Mouse (Mus musculus) intestine, embryonic 16.5 days (tissue): ENCODE measurements around the gene Gm45234. TPM values are rescaled to one million over a fixed set of nuclear protein-coding genes. Genes with fewer than 3 reads are reported as not detected.

Source experiments
- ATAC-seq: fragments of 200-750 bp; cut with Nextera tagmentation; 2 replicates; pipeline ENCODE4 v1.8.0; 2017; ENCODE audit warnings: moderate TSS enrichment, moderate library complexity
- H3K27ac ChIP-seq: fragments of 300-500 bp; sonication (generic); 2 replicates; pipeline ENCODE4 v1.5.1; 2014; ENCODE audit warnings: mild to moderate bottlenecking, low read length
- H3K27me3 ChIP-seq: fragments of 300-500 bp; sonication (generic); replicated peaks from 2 replicates; pipeline ENCODE4 v1.6.1; 2014; ENCODE audit warnings: low read length, control low read depth, mixed read lengths; ENCODE audit not compliant: control insufficient read depth, insufficient read depth
- H3K36me3 ChIP-seq: fragments of 300-500 bp; sonication (generic); 2 replicates; pipeline ENCODE4 v1.6.1; 2014; ENCODE audit warnings: low read length, control low read depth; ENCODE audit not compliant: control insufficient read depth, insufficient read depth
- H3K4me1 ChIP-seq: fragments of 300-500 bp; sonication (generic); 2 replicates; pipeline ENCODE4 v1.6.1; 2014; ENCODE audit warnings: low read length, control low read depth, mixed read lengths; ENCODE audit not compliant: control insufficient read depth, insufficient read depth
- H3K4me2 ChIP-seq: fragments of 300-500 bp; sonication (generic); 2 replicates; pipeline ENCODE4 v1.6.1; 2014; ENCODE audit warnings: low read depth, low read length, control low read depth
- H3K4me3 ChIP-seq: fragments of 300-500 bp; sonication (generic); 2 replicates; pipeline ENCODE4 v1.5.1; 2014; ENCODE audit warnings: mild to moderate bottlenecking, low read length
- H3K9ac ChIP-seq: fragments of 300-500 bp; sonication (generic); 2 replicates; pipeline ENCODE4 v1.6.1; 2014; ENCODE audit warnings: low read depth, low read length
- H3K9me3 ChIP-seq: fragments of 300-500 bp; sonication (generic); 2 replicates; pipeline ENCODE4 v1.6.1; 2016; ENCODE audit warnings: low read length, control low read depth; ENCODE audit not compliant: control insufficient read depth
- WGBS: fragments of 180-500 bp; shearing (Covaris S2); extraction: QIAGEN DNeasy Blood & Tissue Kit; methylation state at CpG from one replicate; pipeline ENCODE4 v1.1.7; 2014; 5-methylcytosine and 5-hydroxymethylcytosine counted together
- polyA plus RNA-seq: library from polyadenylated mRNA; unstranded; fragments of >200 nt; fragmentation: Nextera tagmentation; extraction: Ambion mirVana; gene quantifications from 2 replicates; pipeline ENCODE4 v1.2.1, GENCODE M21; 2015

The Gm45234 gene
- polyA plus RNA-seq, 1 experiment from 2014 or later, result not detected

GRCm38 (mm10) chr6:124737040-124737439, 18.8 kb downstream of the Gm45234 start:
- H3K27me3 ChIP-seq, result no peaks in the 10 kb centered on the region
- no peak overlapping the region for H3K4me2 ChIP-seq
- H3K4me1 ChIP-seq, result peaks cover 25% of the 10 kb centered on the region
- no peaks in the 10 kb centered on the region for H3K36me3 ChIP-seq
- 90% methylated on average over 11 of the region's 11 CpGs for WGBS
- no peaks in the 10 kb centered on the region for H3K9me3 ChIP-seq
- ATAC-seq, result no peak
- H3K27ac ChIP-seq, result no peak overlapping the region
- H3K9ac ChIP-seq, result no peak overlapping the region
- no peak overlapping the region for H3K4me3 ChIP-seq

- no peak overlapping the region for H3K4me3 ChIP-seq
- no peaks in the 10 kb centered on the region for H3K9me3 ChIP-seq
- no peaks in the 10 kb centered on the region for H3K27me3 ChIP-seq
- H3K4me2 ChIP-seq, result no peak overlapping the region
- H3K9ac ChIP-seq, result no peak overlapping the region
- H3K4me1 ChIP-seq, result peaks cover 12% of the 10 kb centered on the region
- H3K27ac ChIP-seq, result no peak overlapping the region
- no peaks in the 10 kb centered on the region for H3K36me3 ChIP-seq
- ATAC-seq, result no peak
- WGBS, result 88% methylated on average over 3 of the region's 3 CpGs
Measured at GRCm38 (mm10) chr6:124734417-124734816, 21.4 kb downstream of the Gm45234 start.

GRCm38 (mm10) chr6:124732476-124733370, 23.1 kb downstream of the Gm45234 start:
- Histone ChIP-seq H3K9me3 (no peaks in the 10 kb centered on the region), H3K4me1 (peaks cover 11% of the 10 kb centered on the region), H3K27me3 (no peaks in the 10 kb centered on the region), H3K27ac (no peak overlapping the region; the same call in 1 of the 2 replicates), H3K4me3 (0 out of 2 replicates have a peak overlapping the region, but pooled peaks have one; percentile 19), H3K9ac (peak overlapping the region; percentile 29), H3K36me3 (no peaks in the 10 kb centered on the region), H3K4me2 (no peak overlapping the region)
- peak; percentile 31 for ATAC-seq
- 56% methylated on average over 19 of the region's 19 CpGs for WGBS

GRCm38 (mm10) chr6:124731038-124731437, 24.8 kb downstream of the Gm45234 start:
- H3K4me2 ChIP-seq, result no peak overlapping the region
- H3K27me3 ChIP-seq, result no peaks in the 10 kb centered on the region
- H3K9ac ChIP-seq, result no peak overlapping the region
- no peak overlapping the region for H3K4me3 ChIP-seq
- no peak for ATAC-seq
- 88% methylated on average over 7 of the region's 7 CpGs for WGBS
- no peaks in the 10 kb centered on the region for H3K36me3 ChIP-seq
- H3K9me3 ChIP-seq, result no peaks in the 10 kb centered on the region
- H3K27ac ChIP-seq, result no peak overlapping the region
- H3K4me1 ChIP-seq, result peaks cover 13% of the 10 kb centered on the region

- ATAC-seq, result no peak
- H3K36me3 ChIP-seq, result no peaks in the 10 kb centered on the region
- H3K27ac ChIP-seq, result no peak overlapping the region
- no peak overlapping the region for H3K4me2 ChIP-seq
- H3K4me1 ChIP-seq, result peaks cover 13% of the 10 kb centered on the region
- 78% methylated on average over 8 of the region's 8 CpGs for WGBS
- no peak overlapping the region for H3K4me3 ChIP-seq
- no peak overlapping the region for H3K9ac ChIP-seq
- H3K9me3 ChIP-seq, result no peaks in the 10 kb centered on the region
- no peaks in the 10 kb centered on the region for H3K27me3 ChIP-seq
Measured at GRCm38 (mm10) chr6:124729850-124730705, 25.7 kb downstream of the Gm45234 start.

- ATAC-seq, result no peak
- Histone ChIP-seq H3K27ac (no peak overlapping the region), H3K4me2 (no peak overlapping the region), H3K36me3 (no peaks in the 10 kb centered on the region), H3K9ac (no peak overlapping the region), H3K9me3 (no peaks in the 10 kb centered on the region), H3K4me3 (no peak overlapping the region), H3K27me3 (no peaks in the 10 kb centered on the region), H3K4me1 (peaks cover 13% of the 10 kb centered on the region)
- 87% methylated on average over 10 of the region's 10 CpGs for WGBS
Measured at GRCm38 (mm10) chr6:124728621-124729020, 27.2 kb downstream of the Gm45234 start.

- no peak for ATAC-seq
- H3K36me3 ChIP-seq, result no peaks in the 10 kb centered on the region
Measured at GRCm38 (mm10) chr6:124724472-124724871, 31.3 kb downstream of the Gm45234 start.

GRCm38 (mm10) chr6:124723541-124723940, 32.3 kb downstream of the Gm45234 start:
- 76% methylated on average over 8 of the region's 8 CpGs for WGBS
- no peak overlapping the region for H3K4me2 ChIP-seq
- ATAC-seq, result no peak
- no peaks in the 10 kb centered on the region for H3K36me3 ChIP-seq
- no peaks in the 10 kb centered on the region for H3K9me3 ChIP-seq
- peaks cover 10% of the 10 kb centered on the region; the same call in 1 of the 2 replicates for H3K4me1 ChIP-seq
- no peaks in the 10 kb centered on the region for H3K27me3 ChIP-seq
- H3K4me3 ChIP-seq, result no peak overlapping the region
- no peak overlapping the region for H3K27ac ChIP-seq
- 0 out of 2 replicates have a peak overlapping the region, but pooled peaks have one; percentile 23 for H3K9ac ChIP-seq

More at GRCm38 (mm10) chr6:124724472-124724871, 31.3 kb downstream of the Gm45234 start:
- no peaks in the 10 kb centered on the region for H3K9me3 ChIP-seq
- H3K9ac ChIP-seq, result no peak overlapping the region
- H3K4me1 ChIP-seq, result peaks cover 10% of the 10 kb centered on the region; the same call in 1 of the 2 replicates
- WGBS, result 90% methylated on average over 10 of the region's 10 CpGs
- no peak overlapping the region for H3K4me3 ChIP-seq
- no peaks in the 10 kb centered on the region for H3K27me3 ChIP-seq
- H3K4me2 ChIP-seq, result no peak overlapping the region
- no peak overlapping the region for H3K27ac ChIP-seq

- Histone ChIP-seq H3K4me1 (peaks cover 6% of the 10 kb centered on the region; the same call in 1 of the 2 replicates), H3K4me3 (no peak overlapping the region), H3K9ac (no peak overlapping the region), H3K27ac (no peak overlapping the region), H3K36me3 (no peaks in the 10 kb centered on the region), H3K27me3 (no peaks in the 10 kb centered on the region), H3K4me2 (no peak overlapping the region), H3K9me3 (no peaks in the 10 kb centered on the region)
- no peak for ATAC-seq
- 86% methylated on average over 6 of the region's 6 CpGs for WGBS
Measured at GRCm38 (mm10) chr6:124722876-124723473, 32.8 kb downstream of the Gm45234 start.
